Mouse (Mus musculus) spleen, adult 2 months (tissue): ENCODE data around the gene Cd96.

Experiments
- CTCF ChIP-seq: fragments of 200-500 bp; IDR thresholded peaks from 2 replicates; pipeline ENCODE4 v1.5.1; 2011; ENCODE audit warnings: mild to moderate bottlenecking, inconsistent platforms; ENCODE audit not compliant: insufficient read depth, insufficient read length, insufficient replicate concordance; ENCODE audit errors: extremely low read depth
- POLR2A ChIP-seq: fragments of 200-500 bp; IDR thresholded peaks from 2 replicates; pipeline ENCODE4 v1.6.1; 2011; ENCODE audit warnings: low read depth, low read length, inconsistent platforms

DNA sequence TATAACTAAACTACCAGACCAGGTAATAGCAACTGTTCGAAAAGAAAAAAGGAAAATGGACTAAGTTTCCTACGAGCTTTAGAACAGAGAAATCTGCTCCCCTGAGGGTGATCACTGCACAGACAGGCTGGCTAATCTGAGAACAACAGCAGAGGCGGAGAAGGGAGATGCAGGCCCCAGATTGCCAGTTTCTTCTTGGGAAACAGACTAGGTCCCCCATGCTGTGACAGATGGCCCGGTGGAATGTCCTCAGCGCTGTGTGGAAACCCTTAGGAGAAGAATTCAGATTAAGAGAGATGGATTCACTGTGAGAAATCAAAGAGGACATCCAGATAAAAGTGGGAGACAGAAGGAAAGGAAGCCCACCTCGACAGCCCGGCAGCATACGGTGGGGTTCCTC is 10.5 kb downstream of the Cd96 start:
- TF ChIP-seq POLR2A (no peak), CTCF (no peak)
